Mouse (Mus musculus) cerebellum, adult (tissue): ENCODE data around the gene Smim11.

Experiments
- ATAC-seq: cut with Nextera tagmentation; 2 replicates; pipeline ENCODE4 v1.9.2; 2017; ENCODE audit warnings: mild to moderate bottlenecking, moderate library complexity, mixed read lengths; ENCODE audit not compliant: insufficient number of reproducible peaks, low FRiP score, low TSS enrichment

The Smim11 gene

GRCm38 (mm10) chr16:92316049-92316738 is 15.1 kb downstream of the Smim11 start:
- ATAC-seq: no peak

GRCm38 (mm10) chr16:92319353-92320109 is 18.4 kb downstream of the Smim11 start:
- ATAC-seq: no peak

DNA sequence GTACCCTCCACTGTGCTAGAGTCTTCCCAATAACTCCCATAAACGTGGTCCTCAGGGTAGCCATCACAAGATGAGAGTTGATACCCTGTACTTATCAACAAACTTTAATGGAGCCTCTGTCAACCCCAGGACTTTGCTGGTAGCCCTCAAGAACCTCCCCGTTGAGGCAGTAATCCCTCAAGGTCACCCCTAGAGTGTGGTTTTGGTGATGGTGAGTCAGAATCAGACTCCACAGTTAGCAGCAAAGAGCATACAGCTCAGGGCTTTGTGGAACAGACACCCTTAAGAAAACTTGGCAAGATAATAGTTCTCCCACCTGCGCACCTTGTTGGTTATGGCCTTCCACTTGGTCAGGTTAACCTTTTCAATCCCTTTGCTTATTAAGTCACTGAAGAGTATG is 19.3 kb downstream of the Smim11 start:
- no peak for ATAC-seq

GRCm38 (mm10) chr16:92321341-92321740 is 20.3 kb downstream of the Smim11 start, which contains the start of gene Fam243:
Gene Fam243, minus strand, starts transcription at chr16:92321441.
- no peak for ATAC-seq

GRCm38 (mm10) chr16:92324309-92325061 is 23.4 kb downstream of the Smim11 start:
- no peak for ATAC-seq

GRCm38 (mm10) chr16:92325062-92325406 is 23.9 kb downstream of the Smim11 start:
- ATAC-seq: no peak

GRCm38 (mm10) chr16:92327911-92328310 is 26.8 kb downstream of the Smim11 start:
- peak; percentile 83 for ATAC-seq

GRCm38 (mm10) chr16:92330966-92331365 is 29.9 kb downstream of the Smim11 start:
- no peak for ATAC-seq

GRCm38 (mm10) chr16:92334600-92334999 is 33.5 kb downstream of the Smim11 start:
- ATAC-seq: no peak

DNA sequence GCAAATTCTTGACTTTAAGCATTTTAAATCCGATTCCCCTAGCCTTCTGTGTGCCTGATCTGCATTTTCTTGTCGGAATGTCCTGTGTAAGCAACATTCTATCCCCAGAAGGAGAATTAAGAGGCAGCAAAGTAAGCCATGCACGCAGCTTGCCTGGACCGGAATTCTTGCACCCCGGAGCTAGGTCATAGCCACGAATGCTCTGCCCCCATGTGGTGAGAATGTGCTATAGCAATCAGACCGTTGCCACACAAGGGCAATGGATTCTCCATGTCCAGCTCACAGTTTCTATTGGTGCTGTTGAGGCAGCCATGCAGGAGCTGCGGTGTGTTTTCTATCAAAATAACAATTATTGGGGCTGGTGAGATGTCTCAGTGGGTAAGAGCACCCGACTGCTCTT is 35.2 kb downstream of the Smim11 start:
- peak; percentile 60 for ATAC-seq

DNA sequence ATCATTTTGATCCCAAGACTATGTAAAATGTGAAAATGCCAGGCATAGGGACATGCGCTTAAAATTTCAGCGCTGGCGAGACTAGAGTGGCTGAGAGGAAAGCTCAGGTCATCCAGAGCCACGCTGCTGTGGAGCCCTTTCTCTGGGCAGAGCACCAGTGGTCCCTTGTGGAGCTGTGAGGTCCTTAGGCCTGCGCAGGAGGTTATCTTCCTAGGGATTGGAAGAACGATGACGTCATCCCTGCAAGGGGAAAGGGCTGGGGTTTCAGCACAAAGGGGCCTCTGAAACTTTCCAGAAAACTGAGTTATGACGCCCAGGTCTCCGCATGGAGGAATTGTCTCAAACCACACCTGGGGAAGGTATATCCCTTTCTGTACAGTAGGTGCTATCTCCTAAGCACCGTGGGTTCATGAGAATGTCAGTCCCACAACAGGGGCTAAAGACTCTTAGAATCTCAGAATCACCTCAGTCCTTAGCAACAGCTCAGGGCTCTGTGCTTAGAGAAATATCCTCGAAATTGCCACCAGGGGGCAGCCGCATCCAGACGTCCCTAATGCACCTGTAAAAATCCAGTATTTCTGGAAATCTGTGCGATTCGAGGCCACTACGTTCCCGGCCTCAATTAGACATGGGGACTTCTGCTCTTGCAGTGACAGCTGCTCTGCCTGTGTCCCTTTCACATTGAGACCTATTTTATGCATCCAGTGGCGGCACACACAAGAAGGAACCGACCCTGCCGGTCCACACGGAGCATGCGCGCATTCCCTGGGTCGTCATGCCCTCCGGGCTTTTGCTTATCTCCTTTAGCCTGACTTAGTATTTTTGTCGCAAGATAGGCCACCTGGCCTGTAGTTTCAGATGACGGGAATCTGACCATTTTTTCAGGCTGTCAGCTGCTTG is 39.8 kb downstream of the Smim11 start:
- ATAC-seq: peak; percentile 58

DNA sequence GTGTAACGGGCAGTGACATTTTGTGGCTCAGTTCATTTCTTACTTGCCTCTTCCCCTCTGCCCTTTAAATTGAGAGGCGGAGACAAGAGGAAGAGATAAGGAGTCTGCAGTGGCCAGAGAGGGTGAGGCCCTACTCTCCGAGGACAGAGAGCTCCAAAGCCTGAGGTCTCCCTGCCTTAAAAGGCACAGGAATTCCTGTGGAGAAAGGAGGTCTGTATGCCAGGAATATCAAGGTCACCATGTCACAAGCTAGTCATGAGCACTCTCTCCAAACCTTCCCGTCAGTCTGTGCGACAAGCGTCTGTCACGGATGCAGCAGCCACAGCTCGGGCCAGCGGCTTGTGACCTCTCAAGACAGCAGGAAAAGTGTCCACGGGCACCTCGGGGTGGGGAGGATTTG is 44.1 kb downstream of the Smim11 start:
- no peak for ATAC-seq

GRCm38 (mm10) chr16:92346297-92346916 is 45.3 kb downstream of the Smim11 start:
- no peak for ATAC-seq

DNA sequence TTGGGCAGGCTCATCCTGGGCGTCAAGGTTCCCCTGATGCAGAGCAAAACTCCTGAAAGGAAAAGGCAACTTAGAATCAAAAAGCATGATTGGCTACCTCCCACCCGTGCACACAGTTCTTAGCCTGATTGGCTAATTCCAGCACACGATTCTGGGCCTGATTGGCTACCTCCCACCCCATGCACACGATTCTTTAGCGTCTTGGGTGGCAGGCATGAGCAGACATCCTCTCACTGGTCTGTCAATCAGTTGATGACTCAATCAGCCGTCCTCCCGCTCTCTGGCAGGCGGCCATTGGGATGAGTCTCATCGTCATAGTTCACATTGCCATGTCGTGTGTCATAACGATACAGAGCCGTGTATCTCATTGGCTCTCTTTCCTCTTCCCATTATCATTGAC is 47.9 kb downstream of the Smim11 start:
- peak; percentile 69 for ATAC-seq

GRCm38 (mm10) chr16:92353295-92353694 is 52.2 kb downstream of the Smim11 start:
- ATAC-seq: no peak

- ATAC-seq: no peak
Measured at GRCm38 (mm10) chr16:92353897-92354296, 52.8 kb downstream of the Smim11 start.

GRCm38 (mm10) chr16:92355366-92355765 is 54.3 kb downstream of the Smim11 start:
- no peak for ATAC-seq

- ATAC-seq: no peak
Measured at GRCm38 (mm10) chr16:92355982-92356381, 54.9 kb downstream of the Smim11 start.

DNA sequence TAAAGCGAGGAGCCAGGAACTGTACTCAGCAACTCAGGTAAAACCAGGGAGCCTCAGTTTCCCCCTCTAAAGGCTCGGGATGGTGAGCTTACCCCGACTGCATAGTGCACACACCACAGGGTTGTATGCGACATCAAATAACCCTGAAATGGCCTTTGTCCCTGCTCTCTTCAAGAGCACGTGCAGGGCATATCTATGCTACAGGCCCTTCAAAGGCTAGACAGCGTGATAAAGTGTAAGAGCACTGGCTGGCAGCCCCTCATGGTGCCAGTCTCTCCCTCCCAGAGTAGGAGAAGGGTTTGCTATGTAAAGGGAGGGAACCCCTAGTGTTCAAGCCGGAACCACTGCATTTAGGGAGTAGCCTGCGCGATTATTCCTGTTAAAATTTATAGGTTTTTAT is 55.9 kb downstream of the Smim11 start:
- no peak for ATAC-seq

DNA sequence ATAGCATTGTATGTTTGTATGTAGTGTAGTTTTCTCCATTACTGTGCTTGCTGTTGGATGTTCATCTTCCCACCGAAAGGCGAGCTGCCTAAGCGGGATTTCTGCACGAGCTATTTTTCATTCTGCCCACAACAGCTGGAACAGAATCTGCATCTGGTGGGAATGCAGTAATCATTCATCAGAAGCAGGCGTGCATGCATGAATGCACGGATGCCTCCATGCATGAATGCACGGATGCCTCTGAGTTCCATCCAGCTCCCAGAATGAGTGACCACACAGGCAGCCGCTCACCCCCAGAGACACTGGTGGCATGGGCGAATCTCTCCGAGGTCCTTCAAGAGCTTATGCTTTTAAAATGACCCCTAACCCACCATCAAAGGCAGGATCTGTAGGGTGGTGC is 56.5 kb downstream of the Smim11 start:
- no peak for ATAC-seq
